In genomic region chr15:84065140-84065539, GRCm38 (mm10) we compare ENCODE assay signal across 8 mouse cellular contexts. TPM values are rescaled to one million over a fixed set of nuclear protein-coding genes. Genes with fewer than 3 reads are reported as not detected.
DNase-seq lines count a peak whose midpoint lies in the region; ATAC-seq and TF ChIP-seq lines count a peak whose summit lies in the region.

Gene Efcab6 (minus strand): TSS chr15:84065379.

- H3K9ac ChIP-seq in heart, embryonic 13.5 days = no peak within 1 kb of the TSS
- H3K9ac ChIP-seq in hindbrain, postnatal 0 days (replicated peaks; ENCODE audit: low read length) = no peak within 1 kb of the TSS; the same call in 1 of the 2 replicates

- peak within 1 kb of the TSS; percentile 30 for H3K4me3 ChIP-seq in heart, embryonic 13.5 days
- H3K4me3 ChIP-seq in cortical plate, adult 2 months (ENCODE audit: insufficient read depth, low read length) = peak within 1 kb of the TSS; percentile 60
- H3K4me3 ChIP-seq in hindbrain, postnatal 0 days (ENCODE audit: low read length) = peak within 1 kb of the TSS; percentile 43

- peaks cover 65% of the 10 kb centered on the region for H3K27me3 ChIP-seq in heart, embryonic 13.5 days (replicated peaks)
- H3K27me3 ChIP-seq in hindbrain, postnatal 0 days (ENCODE audit: insufficient read depth, low read length) = no peaks in the 10 kb centered on the region

- H3K4me2 ChIP-seq in heart, embryonic 13.5 days = peak within 1 kb of the TSS; percentile 53
- H3K4me2 ChIP-seq in hindbrain, postnatal 0 days (ENCODE audit: low read depth, low read length) = peak within 1 kb of the TSS; percentile 71

- H3K36me3 ChIP-seq in heart, embryonic 13.5 days = no peaks in the 10 kb centered on the region
- no peaks in the 10 kb centered on the region for H3K36me3 ChIP-seq in hindbrain, postnatal 0 days (ENCODE audit: insufficient read depth, low read length)

- ATAC-seq in heart, embryonic 13.5 days (ENCODE audit: extremely low read depth, insufficient number of reproducible peaks, low FRiP score, low TSS enrichment) = no peak
- ATAC-seq in hindbrain, postnatal 0 days = peak; percentile 85

- WGBS in heart, embryonic 13.5 days = 1% methylated on average over 29 of the region's 29 CpGs
- 3% methylated on average over 27 of the region's 29 CpGs for WGBS in hindbrain, postnatal 0 days

- 0 out of 2 replicates have a peak, but pooled peaks have one; percentile 9 for TF ChIP-seq POLR2A in cortical plate, adult 2 months (IDR thresholded peaks at IDR 0.05; ENCODE audit: extremely low read depth, insufficient read depth, low read length)

- peaks cover 7% of the 10 kb centered on the region for H3K9me3 ChIP-seq in heart, embryonic 13.5 days
- H3K9me3 ChIP-seq in hindbrain, postnatal 0 days (ENCODE audit: low read length) = no peaks in the 10 kb centered on the region

- peaks cover 8% of the 10 kb centered on the region; the same call in 1 of the 2 replicates for H3K4me1 ChIP-seq in heart, embryonic 13.5 days
- H3K4me1 ChIP-seq in cortical plate, adult 2 months (ENCODE audit: control insufficient read depth, insufficient read depth, low read length) = peaks cover 3% of the 10 kb centered on the region; the same call in 1 of the 2 replicates
- peaks cover 8% of the 10 kb centered on the region for H3K4me1 ChIP-seq in hindbrain, postnatal 0 days (ENCODE audit: insufficient read depth, low read length)

- TF ChIP-seq CTCF in cortical plate, adult 2 months (IDR thresholded peaks at IDR 0.05; ENCODE audit: extremely low read depth, insufficient read depth, low read length) = no peak
- no peak for TF ChIP-seq CTCF in hindbrain, postnatal 0 days (IDR thresholded peaks at IDR 0.05; ENCODE audit: low read depth)

- DNase-seq in heart, adult 9 months (ENCODE audit: low spot score in 2 of 2) = no peak
- DNase-seq in hindbrain, postnatal 0 days (ENCODE audit: low spot score) = peak; percentile 82
- DNase-seq in neural tube, embryonic 10.5 days (ENCODE audit: extremely low spot score, low spot score) = peak; percentile 46
- DNase-seq in natural killer cell, adult 2 months (ENCODE audit: low spot score in 2 of 2) = no peak
- DNase-seq in spleen, adult 18-20 months = no peak
- no peak for DNase-seq in thymus, postnatal 0 days (ENCODE audit: low spot score)

- no peak within 1 kb of the TSS for H3K27ac ChIP-seq in heart, embryonic 13.5 days (replicated peaks)
- H3K27ac ChIP-seq in cortical plate, adult 2 months (ENCODE audit: insufficient read depth, low read length) = no peak within 1 kb of the TSS
- H3K27ac ChIP-seq in hindbrain, postnatal 0 days = no peak within 1 kb of the TSS

RNA-seq across cellular contexts. Expression of gene Efcab6, which starts in this region (rescaled TPM):
- 0.15 TPM in 1 of 2 replicates, not detected in the other for polyA plus RNA-seq in heart, embryonic 13.5 days (2015; fragmentation: Nextera tagmentation; extraction: Ambion mirVana)
- polyA plus RNA-seq in cortical plate, adult 2 months (2012; rRNA removed) = 10.9 and 11.0 TPM in 2 replicates
- total RNA-seq in hindbrain, postnatal 0 days (2014; rRNA removed) = 0.52 and 6.8 TPM in 2 replicates
- polyA plus RNA-seq in hindbrain, postnatal 0 days (2015; fragmentation: Nextera tagmentation; extraction: Ambion mirVana) = 0.42 and 1.6 TPM in 2 replicates
- polyA plus RNA-seq in thymus, postnatal 0 days (2015; fragmentation: Nextera tagmentation; extraction: Ambion mirVana) = 0.34 and 0.49 TPM in 2 replicates

Comparison
In these comparisons a context has a peak if more than half of its experiments do, and no peak if none do; other contexts are left out.
1. DNase-seq: peak in hindbrain, postnatal 0 days (single experiment) and neural tube, embryonic 10.5 days (single experiment); none in heart, adult 9 months (0 of 2), natural killer cell, adult 2 months (0 of 2), spleen, adult 18-20 months (0 of 2) and thymus, postnatal 0 days (single experiment).
2. Peak in every context shown above with its lines, with median percentiles within 50 percentile points of each other: H3K4me3 ChIP-seq.